Mouse (Mus musculus): ENCODE measurements around the gene Ptgs2. TPM values are rescaled to one million over a fixed set of nuclear protein-coding genes. Genes with fewer than 3 reads are reported as not detected.

Gene Ptgs2
- total RNA-seq, 2 experiments from 2014 or later: 0.65 to 0.67 TPM

GRCm38 (mm10) chr1:150143578-150143977, 43.7 kb downstream of the Ptgs2 start:
- intact Hi-C loops (cut with DNase I): no loop called here
- DNase-seq: no peak

GRCm38 (mm10) chr1:150145049-150145448, 45.2 kb downstream of the Ptgs2 start:
- intact Hi-C loops (cut with DNase I): no loop called here
- no peak for DNase-seq

GRCm38 (mm10) chr1:150147272-150147671, 47.4 kb downstream of the Ptgs2 start:
- intact Hi-C loops (cut with DNase I): no loop called here
- no peak for DNase-seq

- intact Hi-C loops (cut with DNase I): no loop called here
- no peak for DNase-seq
These were observed 51.6 kb downstream of the Ptgs2 start for GRCm38 (mm10) chr1:150151411-150151810.

Small RNA genes within 50 kb of the gene (microRNA-seq; reads per million reads assigned to microRNA genes)
- gene Gm44329: 0 reads per million in 2 experiments

Other genes starting within 250 kb of the Ptgs2 start
- gene Pla2g4a, start 138.7 kb upstream of the Ptgs2 start, total RNA-seq (2021): 1 to 10 TPM; 3.8 to 4.7 TPM
- not detected for gene Pdc, start 219.4 kb downstream of the Ptgs2 start, total RNA-seq (2021)